Mouse (Mus musculus): ENCODE measurements around the gene H2-DMa.

The H2-DMa gene

DNA sequence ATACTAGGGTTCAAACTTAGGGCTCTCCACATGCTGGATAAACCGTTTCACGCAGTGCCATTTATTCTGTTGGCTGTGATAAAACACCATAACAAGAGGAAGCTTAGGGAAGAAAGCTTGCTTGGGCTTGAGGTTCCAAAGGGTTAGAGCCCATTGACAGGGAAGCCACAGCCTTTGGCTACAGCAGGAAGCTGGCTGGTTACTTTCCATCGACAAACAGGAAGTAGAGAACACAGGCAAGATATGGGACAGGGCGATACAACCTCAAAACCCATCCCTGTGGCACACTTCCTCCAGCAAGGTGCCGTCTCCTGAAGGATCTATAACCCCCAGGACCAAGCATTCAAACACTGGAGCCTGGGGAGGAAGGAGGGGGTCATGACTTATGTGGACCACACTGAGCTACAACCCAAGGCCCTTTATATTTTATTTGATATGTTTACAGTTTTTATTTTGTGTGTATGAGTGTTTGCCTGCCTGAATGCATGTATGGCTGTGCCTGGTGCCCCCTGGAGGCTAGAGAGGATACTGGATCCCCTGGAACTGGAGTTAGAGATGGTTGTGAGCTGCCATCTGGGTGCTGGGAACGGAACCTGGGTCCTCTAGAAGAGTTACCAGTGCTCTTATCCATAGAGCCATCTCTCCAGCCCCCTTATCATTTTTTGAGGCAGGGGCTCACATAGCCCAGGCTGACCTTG, 45.8 kb downstream of the H2-DMa start:
- DNase-seq, result no peak

DNA sequence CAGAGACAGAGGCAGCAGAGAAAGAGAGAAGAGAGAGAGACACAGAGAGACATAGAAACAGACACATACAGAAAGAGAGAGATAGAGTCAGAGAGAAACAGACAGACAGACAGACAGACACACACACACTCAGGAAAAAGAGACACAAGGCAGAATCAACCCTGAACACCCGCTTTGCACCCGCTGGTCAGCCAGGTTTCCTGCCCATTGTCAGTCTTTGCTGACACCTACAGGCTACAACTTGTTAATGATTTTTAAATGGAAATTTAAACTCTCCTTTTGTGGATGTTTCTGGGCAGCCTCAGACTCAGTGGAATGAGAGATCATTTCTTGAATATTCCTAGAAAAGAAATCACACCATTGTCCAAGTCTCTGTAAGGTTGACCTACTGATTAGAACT, 49.9 kb downstream of the H2-DMa start:
- DNase-seq, result no peak

DNA sequence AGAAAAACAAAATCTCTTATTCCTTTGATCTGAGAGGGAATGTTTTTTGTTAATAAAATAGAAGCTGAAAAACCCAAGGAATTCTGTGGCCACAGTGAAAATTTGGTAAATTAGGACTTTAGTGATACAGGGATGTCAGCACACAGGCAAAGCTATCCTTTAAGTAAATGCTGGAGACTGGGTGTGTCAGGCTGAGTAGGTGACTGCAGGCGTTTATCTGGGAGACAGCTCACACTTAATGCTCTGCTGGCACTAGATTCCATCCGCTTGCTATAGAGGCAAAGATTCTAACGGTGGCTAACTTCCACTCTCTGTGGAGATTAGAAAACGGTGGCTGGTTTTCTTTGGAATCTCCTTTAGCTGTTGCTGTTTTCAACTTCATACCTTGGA, 51.1 kb downstream of the H2-DMa start:
- no peak for DNase-seq

DNA sequence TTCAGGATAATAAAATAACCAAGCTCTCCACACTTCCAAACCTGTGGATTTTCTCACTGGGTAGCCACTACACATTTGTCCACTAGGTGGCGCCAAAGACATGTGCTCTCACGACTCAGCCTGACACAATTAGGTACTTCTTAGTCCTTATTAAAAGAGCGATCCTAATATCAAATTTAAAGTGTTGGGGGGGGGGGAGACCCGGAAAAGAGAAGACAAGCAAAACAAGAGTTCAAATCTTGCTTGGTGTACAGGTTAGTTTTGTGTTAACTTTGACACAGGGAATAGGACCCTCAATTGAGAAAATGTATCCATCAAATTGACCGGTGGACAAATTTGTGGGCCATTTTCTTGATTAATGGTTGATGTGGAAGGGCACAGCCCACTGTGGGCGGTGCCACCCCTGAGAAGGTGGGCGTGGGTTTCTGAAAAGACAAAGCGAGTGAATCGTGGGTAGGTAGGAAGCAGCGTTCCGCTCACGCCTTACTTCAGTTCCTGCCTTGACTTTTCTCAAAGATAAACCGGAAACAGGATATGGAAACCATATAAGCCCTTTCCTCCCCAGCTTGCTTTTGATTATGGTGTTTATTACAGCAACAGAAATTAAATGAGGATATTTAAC, 51.6 kb downstream of the H2-DMa start:
- peak; percentile 52 for DNase-seq

DNA sequence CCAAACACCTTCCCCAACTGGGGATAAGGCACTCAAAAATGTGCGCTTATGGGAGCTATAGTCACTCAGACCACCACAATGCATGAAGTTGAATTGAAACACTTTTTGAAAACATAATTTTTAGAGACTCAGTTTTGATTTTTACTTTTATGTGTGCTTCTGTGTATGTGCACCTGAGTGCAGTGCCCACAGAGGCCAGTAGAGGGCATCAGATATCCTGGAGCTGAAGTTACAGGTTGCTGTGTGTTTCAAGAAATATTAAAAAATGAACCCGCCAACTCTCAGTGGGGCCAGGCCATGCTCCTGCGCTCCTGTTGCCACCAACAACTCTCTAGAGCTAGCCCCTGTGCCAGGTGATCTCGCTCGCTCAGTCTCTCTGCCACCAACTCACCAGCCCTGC, 53.2 kb downstream of the H2-DMa start:
- no peak for DNase-seq

DNA sequence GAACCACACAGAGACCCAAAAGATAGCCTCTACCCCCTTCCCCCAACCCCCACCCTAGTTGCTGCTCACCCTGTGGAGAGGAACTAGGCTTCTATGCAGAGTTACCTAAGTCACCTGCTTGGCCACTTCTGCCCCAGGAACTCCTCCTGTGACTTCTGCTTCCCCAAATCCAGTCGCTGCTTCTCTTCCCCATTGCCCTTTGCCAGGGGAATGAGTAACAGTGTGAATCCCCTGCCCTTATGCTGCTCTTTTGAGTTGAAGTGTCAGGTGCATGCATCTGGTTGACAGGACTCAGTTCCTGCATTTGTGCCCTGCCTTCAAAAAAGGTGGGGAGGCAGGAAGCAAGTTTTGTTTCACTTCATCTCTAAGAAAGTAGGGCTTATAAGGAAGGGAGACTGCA, 54.7 kb downstream of the H2-DMa start:
- no peak for DNase-seq

DNA sequence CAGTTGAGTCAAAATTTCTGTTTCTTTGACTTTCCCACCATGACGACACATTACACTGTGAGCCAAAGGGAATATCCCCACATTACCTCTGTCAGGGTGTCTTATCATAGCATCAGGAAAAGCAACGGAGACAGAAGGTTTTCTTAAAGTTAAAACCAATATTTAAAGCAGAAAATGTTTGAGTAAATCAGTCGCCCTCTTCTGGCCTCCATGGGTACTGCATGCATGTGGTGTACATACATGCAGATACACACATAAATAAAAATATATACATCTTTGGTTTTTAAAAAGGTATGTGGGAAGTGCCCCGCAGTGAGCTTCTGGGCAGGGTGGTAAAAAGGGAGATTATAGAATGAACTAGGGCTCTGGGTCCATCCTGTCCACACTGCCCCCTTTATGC, 57.8 kb downstream of the H2-DMa start:
- no peak for DNase-seq

DNA sequence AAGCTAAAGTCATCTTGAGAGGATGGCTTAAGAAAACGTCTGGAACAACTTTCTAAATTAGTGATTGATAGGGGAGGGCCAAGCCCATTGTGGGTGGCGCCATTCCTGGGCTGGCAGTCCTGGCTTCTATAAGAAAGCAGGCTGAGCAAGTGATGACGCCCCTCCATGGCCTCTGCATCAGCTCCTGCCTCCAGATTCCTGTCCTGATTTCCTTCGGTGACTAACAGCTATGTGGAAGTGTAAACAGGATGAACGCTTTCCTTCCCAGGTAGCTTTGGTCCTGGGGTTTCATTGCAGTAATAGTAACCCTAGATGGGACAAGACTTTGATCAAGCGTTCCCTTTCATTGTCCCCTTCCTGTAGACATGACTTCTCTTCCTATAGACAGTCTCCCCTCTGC, 59.7 kb downstream of the H2-DMa start:
- no peak for DNase-seq

DNA sequence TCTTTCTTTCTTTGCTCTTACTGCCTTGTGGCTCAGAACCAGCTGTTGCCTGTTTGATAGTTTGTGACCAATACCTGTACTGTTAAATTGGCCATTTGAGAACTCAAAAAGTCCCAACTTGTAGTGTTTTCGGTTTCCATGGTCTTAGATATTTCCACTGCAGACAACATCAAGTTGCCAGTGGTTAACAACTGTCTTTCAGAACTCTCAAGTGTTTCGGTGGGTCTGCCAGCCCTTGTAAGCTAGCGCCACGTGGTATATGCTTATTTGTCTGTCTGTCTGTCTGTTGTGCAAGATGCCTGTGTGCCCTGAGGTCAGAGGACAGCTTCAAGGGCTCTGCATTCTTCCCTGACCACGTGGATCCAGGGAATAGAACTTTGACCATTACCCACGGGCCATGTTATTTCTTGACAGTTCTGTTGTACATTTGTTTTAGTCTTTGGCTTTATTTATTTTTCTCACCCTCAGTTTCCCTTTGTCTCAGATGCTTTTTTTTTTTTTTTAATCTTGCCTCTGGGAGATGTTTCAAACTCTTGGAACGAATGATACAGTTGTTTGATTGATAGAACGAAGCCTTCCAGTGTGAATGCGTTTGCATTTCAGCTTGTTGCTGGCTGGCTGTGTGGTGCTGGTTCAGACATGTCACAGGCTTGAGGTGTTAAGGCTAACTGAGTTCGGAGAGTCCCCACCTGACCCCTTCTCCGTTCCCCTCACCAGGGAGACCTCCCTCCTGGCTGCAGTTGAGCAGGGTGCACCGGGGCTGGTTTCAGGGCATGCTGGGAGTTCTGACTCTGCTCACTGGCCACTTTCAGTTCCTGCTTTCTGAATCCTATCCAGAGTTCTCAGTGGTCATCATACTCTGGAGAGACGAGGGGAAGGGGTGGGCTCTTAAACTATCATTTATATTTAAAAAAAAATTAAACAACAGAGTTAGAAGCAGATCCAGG, 60.8 kb downstream of the H2-DMa start:
- no peak for DNase-seq

DNA sequence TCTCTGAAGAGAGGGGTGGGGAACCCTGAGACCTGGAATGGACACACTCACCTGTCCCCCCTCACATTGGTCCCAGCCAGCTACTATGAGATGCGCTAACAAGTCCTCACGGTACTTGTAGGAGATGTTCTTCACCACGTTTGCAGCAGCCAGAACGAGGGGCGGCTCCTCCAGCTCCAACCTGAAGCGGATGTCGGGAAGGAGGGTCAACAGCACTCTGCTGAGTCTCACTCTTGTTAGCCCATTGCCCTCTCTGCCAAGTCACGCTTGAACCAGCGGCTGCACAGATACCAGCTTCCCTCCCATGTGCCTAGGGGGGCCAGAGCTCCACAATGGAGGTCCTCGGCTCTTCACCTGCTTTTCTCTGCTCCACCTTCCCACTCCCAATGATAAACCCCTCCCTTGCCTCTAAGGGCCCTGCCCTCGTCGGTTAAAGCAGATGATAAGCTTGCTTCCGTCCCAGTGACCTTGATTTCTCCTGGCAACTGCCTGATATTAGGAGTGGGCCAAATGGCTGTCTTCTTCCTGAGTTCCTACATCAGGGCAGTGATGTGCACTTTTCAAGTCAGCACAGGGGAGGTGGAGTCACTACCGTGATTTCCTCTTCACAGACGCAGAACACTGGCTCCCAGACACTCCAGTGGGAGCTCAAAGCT, 64.4 kb downstream of the H2-DMa start:
- no peak for DNase-seq

DNA sequence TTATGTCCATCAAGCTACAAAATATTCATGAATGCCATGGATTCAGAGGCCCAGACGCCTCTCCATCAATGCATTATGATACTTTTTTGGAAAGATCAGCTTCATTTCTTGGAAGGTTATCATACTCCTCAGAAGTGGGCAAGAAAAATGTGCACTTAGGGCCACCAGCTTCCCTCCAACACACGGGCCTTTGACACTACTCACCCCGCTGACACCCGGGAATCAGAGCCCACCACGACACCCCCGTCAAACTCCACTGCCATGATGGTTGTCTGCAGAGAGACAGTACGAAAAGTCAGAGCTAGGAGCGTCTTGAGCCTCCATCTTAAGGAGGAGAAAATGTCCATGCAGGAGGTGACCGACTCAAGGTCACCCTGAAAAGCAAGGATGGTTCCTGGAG, 66.2 kb downstream of the H2-DMa start:
- DNase-seq, result no peak

DNA sequence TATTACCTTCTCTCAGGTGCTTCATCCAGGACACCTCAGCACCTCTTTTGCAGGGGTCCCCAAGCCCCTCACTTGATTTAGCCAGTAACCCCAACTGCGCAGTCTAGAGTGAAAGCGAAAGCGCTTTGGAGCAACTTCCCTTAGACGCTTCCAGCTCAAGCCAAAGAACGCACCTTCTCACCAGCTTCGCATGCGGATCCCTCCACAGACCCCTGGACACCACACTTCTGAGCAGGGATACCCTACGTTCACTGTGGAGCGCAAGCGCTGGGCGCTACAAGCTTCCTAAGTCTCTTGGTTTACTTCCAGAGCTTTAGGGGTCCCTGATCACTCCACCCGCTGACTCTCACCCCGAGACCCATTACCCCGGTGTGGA, 67.5 kb downstream of the H2-DMa start:
- DNase-seq, result no peak

DNA sequence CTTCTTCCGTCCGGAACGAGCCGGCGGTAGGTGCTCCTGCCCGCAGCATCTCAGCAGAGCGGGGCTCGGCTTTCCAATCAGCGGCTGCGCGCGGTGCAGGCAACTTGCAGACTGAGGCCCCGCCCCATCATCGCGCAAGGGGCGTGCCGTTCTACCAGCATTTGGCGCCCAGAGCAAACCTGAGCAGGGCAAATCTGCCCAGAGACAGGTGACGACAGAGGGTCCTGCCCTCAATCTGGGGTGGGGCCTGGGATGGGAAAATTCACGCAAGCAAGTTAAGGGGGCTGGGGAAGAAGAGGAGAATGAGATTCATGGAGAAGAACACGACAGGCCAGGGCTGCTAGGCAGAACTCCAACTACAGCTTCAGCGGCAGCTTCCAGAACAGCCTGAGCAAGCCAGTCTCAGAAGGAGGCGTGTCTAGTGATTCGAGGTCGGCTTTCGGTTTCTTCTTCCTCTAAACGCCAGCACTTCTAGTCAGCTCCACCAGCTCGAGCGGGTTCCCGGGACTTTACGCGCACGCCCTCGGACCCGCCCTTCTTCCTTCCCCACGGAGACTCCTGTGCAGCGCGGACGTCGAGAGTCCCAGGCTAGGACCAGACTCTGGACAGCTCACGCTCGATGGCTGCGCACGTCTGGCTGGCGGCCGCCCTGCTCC, 68.0 kb downstream of the H2-DMa start, which contains the start of the genes Tap1 and Psmb9:
TSS of gene Tap1 (plus strand) at position 293 of the 656 bp plus-strand sequence.
TSS of gene Psmb9 (minus strand) at position 504 of the 656 bp plus-strand sequence.
- peak; percentile 94 for DNase-seq

DNA sequence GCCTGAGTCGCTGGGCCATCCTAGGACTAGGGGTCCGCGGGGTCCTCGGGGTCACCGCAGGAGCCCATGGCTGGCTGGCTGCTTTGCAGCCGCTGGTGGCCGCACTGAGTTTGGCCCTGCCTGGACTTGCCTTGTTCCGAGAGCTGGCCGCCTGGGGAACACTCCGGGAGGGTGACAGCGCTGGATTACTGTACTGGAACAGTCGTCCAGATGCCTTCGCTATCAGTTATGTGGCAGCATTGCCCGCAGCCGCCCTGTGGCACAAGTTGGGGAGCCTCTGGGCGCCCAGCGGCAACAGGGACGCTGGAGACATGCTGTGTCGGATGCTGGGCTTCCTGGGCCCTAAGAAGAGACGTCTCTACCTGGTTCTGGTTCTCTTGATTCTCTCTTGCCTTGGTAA, 68.7 kb downstream of the H2-DMa start:
- DNase-seq, result no peak
